Mouse (Mus musculus) CD4-positive, CD25-positive, alpha-beta regulatory T cell, adult 2 months (primary cell): Measurements from ENCODE around the gene Mapkapk2.
A peak's percentile ranks its signal among the peaks of the same experiment; 100 is the strongest.

ENCODE experiments used
- DNase-seq: peaks from one replicate; pipeline ENCODE4 v3.0.0-alpha.2; 2012; ENCODE audit warnings: low read depth, low spot score

The Mapkapk2 gene

GRCm38 (mm10) chr1:131112576-131112975 lies 14.9 kb upstream of the Mapkapk2 start:
- DNase-seq, result peak; percentile 54

GRCm38 (mm10) chr1:131110525-131111106 lies 13.0 kb upstream of the Mapkapk2 start:
- DNase-seq, result peak; percentile 69

DNA sequence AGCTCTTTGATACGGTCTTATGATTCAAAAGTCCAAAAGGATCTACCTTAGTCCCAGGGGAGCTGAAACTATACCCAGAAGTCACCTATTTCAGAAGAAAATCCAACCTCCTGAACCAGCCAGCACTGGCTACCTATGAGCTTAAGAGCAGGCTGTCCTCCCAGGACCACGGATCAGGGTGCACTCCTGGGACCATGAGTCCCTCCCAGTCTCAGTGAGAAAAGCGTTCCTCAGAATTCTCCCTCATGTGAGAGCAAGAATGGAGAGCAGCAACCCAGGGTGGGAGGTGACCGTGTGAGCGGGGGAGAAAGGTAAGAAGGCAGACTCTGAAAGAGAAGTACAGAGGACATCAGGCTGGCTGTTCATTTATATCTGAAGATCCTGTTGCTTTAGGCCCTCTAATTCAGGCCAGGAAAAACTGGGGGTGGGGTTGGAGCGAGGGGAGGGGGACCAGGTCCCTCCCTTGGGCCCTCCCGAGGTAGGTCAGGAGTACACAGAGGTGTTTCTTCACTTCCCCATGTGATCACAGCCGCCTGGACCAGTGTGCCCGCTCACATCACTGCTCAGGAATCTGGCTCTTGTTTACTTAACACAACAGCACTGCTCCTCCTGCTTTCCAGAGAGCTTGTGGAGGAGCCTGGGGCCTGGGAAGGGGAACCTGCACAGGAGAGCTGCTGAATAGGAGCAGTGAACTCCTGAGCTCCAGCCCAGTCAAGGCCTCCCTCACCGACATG lies 10.1 kb upstream of the Mapkapk2 start:
- DNase-seq, result no peak

DNA sequence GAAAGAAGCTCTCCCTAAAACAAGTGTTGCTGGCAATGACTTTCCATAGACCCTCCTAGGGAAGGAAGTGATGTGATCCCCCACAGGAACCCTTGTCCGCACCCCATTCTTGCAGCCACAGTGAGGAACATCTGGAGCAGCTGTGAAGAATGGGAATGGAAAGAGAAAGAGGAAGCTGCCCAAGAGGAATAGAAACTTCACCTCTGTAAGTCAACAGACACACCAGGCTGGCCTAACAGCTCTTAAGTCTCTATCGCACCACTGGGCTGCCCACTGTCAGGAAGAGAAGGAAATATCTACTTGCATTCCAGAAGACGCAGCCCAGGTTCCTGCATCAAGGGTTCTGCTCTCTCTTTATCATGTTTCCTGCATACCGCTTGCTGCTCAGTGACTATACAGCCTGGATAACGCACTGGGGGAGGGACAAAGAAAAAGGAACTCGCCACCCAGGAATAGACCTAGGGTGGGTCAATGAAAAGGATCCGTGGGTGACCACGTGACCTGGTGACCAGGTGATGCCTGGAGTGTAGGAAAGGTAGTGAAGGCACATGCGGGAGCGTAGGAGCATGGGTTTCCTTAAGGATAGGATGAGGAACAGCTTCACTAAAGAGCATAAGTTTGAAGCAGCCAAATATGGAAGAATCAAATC lies 6.3 kb upstream of the Mapkapk2 start:
- DNase-seq, result no peak

DNA sequence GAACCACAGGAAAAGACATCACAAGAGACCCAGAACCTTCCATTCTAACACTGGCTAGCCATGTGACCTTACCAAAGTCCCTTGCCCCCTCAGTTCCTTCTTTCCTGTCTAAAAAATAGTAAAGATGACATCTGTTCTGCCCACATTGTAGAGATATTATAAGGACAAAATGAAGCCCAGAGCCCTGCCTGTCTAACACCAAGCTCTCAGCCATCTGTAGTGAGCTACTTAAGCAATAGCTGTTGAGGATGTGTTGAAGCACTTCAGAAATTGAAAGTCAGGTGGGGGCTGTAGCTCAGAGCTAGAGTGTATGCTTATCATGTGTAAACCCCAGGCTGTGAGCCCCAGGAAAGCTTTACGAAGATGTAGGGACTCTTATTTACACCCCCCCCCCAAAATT lies 3.2 kb upstream of the Mapkapk2 start:
- no peak for DNase-seq

DNA sequence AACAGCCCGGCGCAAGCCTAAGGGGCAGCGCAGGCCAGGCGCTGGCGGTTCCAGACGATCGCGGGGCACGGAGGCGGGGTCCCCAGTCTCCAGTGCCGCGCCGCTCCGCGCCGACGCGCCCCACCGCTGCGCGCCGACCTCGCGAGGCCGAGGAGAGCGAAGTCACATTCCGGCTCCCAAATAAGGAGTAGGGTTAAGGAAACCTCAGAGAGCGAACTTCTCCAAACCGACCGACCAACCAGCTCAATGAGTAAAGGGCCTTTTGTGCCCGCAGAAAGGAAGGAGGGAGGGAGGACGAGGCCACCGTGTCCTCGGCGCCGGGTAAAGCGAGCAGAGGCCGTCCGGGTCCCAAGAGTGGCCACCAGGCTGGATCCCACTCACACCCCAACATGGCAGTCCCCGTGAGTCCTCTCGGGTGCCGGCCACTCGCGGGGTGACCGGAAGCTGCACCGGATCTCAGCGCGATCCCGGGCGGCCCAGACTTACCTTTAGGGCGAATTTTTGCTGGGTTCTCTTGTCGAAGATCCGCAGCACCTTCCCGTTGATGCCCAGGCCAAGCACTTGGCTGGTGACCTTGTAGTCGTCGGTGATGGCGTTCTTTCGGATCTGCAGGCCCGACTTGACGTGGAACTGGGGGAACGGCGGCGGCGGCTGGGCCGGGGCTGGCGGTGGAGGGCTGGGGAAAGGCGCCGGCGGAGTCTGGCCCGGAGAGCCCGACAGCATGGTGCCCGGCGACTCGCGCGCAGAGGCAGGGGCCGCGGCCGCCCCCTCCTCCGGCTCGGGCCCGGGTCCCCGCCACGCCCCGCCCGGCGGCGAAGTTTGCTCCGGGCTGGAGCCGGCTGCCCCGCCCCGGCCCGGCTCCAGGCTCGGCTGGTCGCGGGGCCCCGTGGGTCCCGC lies 575 bp downstream of the Mapkapk2 start:
- DNase-seq, result peak; percentile 68

DNA sequence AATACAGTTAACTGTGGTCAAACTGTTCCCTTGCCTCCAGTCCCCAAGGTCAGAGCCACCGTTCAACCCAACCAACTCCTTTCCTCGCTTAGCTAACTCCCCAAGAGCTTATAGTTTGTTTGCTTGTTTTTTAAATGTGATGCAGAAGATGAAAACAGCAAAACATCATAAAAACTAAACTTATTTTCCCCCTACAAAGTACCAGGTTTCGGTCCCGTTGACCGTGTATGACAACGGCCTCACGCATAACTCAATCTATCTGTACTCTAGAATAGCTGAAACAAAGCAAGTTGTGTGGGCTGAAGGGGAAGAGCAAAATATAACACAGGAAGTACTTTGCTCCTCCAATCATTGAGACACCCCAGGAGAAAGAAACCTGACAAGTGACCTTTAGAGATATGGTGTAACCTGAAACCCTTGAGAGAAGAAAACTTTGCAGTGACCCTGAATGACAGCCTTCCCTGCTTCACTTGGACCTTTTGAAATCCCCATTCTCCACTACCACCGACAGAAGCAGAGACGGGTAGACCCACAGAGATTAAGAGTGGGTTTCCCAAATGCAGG lies 1.4 kb downstream of the Mapkapk2 start:
- DNase-seq, result peak; percentile 58

- DNase-seq, result no peak
Measured at GRCm38 (mm10) chr1:131095574-131095973, 2.1 kb downstream of the Mapkapk2 start.

DNA sequence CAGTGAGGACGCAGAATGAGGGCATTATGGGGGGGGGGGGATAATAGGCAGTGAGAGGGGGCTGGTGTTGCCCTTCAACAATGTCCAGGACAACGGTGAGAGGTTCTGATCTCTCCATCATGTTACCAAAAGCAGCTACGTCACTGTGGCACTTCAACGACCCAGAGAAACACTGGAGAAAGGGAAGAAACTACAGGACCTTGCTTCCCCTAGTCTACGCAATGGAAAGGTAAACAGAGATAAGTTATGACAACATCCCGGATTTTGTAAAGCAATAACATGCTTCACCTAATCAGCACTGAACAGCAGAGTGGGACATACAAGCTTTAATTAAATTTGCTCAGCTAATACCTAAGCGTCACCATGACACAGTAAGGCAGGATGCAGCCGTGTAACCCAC lies 3.7 kb downstream of the Mapkapk2 start:
- DNase-seq, result no peak

- DNase-seq, result no peak
Measured at GRCm38 (mm10) chr1:131092846-131093245, 4.8 kb downstream of the Mapkapk2 start.

GRCm38 (mm10) chr1:131092173-131092572 lies 5.5 kb downstream of the Mapkapk2 start:
- no peak for DNase-seq

DNA sequence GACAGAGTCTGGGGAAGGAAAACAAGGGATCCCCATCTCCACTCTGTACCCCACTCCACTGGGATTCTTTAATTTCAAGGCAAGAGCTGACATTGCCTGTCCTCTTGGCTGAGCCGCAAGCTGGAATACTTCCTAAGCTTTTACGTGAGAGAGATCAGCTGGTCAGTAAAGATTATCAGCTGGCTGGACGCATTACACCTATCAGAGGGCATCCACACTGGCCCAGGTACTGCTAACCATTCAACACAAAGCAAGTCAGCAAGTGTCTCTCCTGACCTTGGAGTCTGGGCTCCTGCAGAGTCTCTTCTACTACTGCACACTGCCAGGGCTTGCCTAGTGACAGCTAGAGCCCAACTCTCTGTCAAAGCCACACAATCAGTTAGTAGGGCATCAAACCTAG lies 6.1 kb downstream of the Mapkapk2 start:
- no peak for DNase-seq

DNA sequence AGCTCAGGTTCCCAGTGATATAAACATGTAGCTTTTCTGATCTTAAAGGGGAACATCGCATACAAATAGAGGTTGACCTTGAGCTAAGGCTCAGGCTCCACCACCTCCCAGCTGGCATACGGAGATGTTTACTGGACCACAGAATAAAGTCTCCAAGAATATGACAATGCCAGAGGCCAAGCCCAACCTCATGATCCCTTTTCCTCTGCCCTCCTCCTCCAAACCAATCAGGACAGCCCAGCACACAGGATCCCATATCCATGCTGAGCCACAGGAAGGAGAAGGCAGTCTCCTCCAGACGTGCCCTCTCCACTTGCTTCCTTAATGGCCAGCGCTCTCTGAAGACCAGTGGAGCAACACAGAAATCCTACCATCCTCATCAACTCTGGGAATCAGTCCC lies 6.7 kb downstream of the Mapkapk2 start:
- no peak for DNase-seq

DNA sequence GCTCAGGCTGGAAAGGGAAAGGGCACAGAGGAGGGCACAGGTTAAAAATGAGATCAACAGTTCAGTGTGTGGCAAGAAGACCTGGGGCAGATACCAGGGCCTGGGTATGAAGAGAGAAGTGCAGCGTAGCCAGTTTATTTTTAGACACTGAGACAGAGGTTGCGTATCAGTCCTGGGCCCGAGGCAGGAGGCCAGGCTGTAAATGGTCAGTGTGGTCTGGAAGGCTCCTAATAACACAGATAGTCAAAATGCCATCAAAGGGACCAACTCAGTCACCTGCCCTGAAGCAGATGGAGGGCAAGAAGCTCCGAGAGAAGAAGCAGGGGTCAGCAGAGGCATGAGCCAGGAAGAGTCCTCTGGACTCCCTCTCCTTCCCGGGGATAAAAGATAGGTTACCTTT lies 7.4 kb downstream of the Mapkapk2 start:
- DNase-seq, result no peak

DNA sequence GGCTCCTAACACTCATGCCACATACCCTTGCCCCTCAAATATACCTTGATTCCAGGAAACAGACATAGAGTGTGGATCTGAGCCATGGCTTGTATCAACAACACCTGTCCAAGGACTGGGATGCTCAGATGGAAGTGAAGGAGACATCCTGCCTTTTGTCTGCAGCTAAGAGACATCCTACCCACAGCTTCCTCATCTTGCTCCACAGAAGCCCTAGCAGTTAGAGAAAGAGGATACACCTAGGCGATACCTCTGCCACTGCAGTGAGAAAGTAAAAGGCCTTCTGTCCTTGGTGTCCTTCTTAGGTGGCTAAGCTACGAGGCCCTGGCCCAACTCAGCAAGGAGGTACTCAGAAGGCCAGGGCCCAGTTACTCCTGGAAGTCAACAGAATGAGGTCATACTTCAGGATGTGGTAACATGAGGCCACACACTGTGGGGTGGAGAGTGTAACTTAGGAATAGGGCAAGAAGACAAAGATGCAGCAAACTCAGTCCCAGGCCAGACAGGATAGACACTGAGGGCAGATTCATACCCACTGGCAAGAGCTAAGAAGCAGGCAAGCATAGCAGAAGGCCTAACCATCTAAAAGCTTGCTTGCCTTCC lies 8.0 kb downstream of the Mapkapk2 start:
- DNase-seq, result peak; percentile 41

GRCm38 (mm10) chr1:131088547-131088946 lies 9.1 kb downstream of the Mapkapk2 start:
- DNase-seq, result no peak

- no peak for DNase-seq
Measured at GRCm38 (mm10) chr1:131086907-131087306, 10.7 kb downstream of the Mapkapk2 start.

GRCm38 (mm10) chr1:131085957-131086739 lies 11.5 kb downstream of the Mapkapk2 start:
- no peak for DNase-seq

GRCm38 (mm10) chr1:131085272-131085671 lies 12.4 kb downstream of the Mapkapk2 start:
- DNase-seq, result no peak

DNA sequence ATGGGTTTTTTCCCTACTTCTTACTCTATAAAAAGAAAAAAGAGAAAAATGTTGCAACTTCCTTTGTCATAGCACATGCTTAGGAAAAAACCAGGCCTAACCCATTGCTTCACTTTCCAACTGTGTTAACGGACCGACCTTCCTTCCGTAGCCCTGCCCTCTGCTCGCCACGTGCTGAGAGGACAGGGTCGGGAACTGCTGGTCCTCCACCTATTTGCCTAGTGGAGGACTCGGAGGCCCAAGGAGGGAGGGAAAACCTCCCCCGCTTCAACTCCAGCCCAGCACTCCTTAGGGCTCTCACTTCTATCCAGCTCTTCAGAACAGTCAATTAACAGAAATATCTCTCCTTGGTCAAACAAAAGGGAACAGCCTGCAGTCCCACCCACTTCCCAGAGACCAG lies 13.3 kb downstream of the Mapkapk2 start:
- no peak for DNase-seq
